Mouse (Mus musculus): ENCODE measurements around the gene Pde1b. TPM values are rescaled to one million over a fixed set of nuclear protein-coding genes. Genes with fewer than 3 reads are reported as not detected.

Gene Pde1b
- polyA plus RNA-seq, 1 experiment from 2014 or later, result 91.9 TPM

DNA sequence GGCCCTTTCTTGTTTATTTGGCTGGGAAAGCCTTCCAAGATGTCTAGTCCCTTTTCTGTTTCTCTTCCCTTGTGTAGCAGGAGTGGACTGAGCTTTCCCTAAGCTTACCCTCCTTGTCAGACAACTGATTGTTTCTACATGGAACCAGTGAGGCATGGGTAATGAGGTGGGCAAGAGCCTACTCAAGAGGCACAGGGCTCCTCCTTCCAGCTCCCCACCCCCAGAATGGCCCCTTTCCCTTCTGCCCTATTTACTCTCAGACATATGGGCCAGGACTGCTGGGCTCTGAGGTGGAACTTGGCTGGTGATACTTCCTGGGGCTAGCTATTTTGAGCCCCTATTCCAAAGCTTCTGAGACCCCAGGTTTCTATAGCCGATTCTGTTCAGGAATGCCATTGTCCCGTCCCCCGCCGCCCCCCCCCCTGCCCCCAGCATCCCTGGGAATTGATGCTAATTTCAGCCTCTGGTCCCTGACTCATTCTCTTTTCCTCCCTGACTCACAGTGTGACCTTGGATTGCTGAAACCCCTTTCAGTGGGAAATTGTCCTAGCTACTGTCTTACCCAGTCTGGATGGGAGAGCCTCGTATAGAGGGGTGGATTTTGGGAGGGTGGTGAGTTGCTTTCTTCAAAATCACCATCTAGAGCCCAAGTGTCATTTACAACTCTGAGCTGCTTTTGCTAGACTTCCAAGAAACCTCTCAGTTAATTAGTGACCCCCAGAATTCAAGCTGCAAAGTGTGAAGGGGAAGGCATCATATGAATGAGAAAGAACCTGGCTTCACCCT, 16.0 kb downstream of the Pde1b start:
- Histone ChIP-seq H3K36me3 (ENCODE audit: control insufficient read depth, insufficient read depth, low read length) (peaks cover 16% of the 10 kb centered on the region), H3K9me3 (replicated peaks; ENCODE audit: control insufficient read depth, low read length, poor library complexity, severe bottlenecking) (no peaks in the 10 kb centered on the region), H3K4me1 (ENCODE audit: control insufficient read depth, insufficient read depth, low read length) (peaks cover 60% of the 10 kb centered on the region), H3K27me3 (ENCODE audit: control insufficient read depth, insufficient read depth, low read depth, low read length) (no peaks in the 10 kb centered on the region), H3K9ac (ENCODE audit: low read depth, low read length) (no peak overlapping the region), H3K4me2 (ENCODE audit: low read length) (peak overlapping the region; percentile 18), H3K4me3 (ENCODE audit: low read depth, low read length) (no peak overlapping the region), H3K27ac (ENCODE audit: low read length) (peak overlapping the region; percentile 86)
- peak; percentile 53 for ATAC-seq
- WGBS, result 0% methylated on average over 5 of the region's 5 CpGs

DNA sequence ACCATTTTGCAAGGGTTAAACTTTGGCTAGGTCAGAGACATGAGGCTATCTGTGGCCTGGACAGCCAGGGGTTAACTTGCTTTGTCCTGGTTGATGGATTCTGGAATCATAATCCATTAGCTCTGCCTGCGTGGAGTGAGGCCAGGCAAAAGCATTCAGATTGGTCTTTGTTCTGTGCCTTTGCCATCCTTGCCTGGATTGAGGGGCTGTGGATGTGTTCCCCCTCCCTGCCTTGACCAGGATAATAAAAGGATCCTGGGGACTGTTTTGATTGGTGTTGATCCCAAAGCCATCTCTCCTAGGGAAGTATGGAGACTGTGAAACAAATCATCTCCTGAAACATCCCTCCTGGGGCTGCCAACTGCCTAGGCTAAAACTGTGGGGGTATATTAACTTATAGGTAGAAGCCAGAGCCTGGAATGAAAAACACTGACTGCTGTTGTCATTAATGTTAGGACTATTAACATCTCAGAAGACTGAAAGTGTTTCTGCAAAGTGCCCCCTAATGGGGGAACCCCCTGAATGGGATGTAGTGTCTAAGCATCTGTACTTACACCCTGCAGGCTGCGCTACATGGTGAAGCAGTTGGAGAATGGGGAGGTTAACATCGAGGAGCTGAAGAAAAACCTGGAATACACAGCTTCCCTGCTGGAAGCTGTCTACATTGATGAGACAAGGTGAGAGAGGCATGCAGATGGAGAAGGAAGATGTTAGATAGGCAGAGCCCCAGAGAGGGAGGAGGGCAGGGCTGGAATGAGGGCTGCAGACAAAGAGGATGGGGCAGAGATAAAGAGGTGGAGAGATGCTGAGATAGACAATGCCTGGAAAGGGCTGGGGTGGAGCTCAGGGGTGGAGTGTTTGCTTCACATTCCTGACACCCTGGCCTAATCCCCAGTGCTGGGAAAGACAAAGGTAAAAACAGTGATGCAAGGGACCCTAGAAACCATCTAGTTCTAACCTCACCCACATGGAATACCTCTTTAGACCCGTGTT, 16.8 kb downstream of the Pde1b start:
- Histone ChIP-seq H3K27me3 (ENCODE audit: control insufficient read depth, insufficient read depth, low read depth, low read length) (no peaks in the 10 kb centered on the region), H3K9ac (ENCODE audit: low read depth, low read length) (peak overlapping the region; percentile 23; the same call in 1 of the 2 replicates), H3K9me3 (replicated peaks; ENCODE audit: control insufficient read depth, low read length, poor library complexity, severe bottlenecking) (no peaks in the 10 kb centered on the region), H3K4me2 (ENCODE audit: low read length) (peak overlapping the region; percentile 18), H3K36me3 (ENCODE audit: control insufficient read depth, insufficient read depth, low read length) (peaks cover 22% of the 10 kb centered on the region), H3K4me3 (ENCODE audit: low read depth, low read length) (no peak overlapping the region), H3K27ac (ENCODE audit: low read length) (peak overlapping the region; percentile 86), H3K4me1 (ENCODE audit: control insufficient read depth, insufficient read depth, low read length) (peaks cover 56% of the 10 kb centered on the region)
- WGBS, result 6% methylated on average over 4 of the region's 4 CpGs
- peak; percentile 61 for ATAC-seq

DNA sequence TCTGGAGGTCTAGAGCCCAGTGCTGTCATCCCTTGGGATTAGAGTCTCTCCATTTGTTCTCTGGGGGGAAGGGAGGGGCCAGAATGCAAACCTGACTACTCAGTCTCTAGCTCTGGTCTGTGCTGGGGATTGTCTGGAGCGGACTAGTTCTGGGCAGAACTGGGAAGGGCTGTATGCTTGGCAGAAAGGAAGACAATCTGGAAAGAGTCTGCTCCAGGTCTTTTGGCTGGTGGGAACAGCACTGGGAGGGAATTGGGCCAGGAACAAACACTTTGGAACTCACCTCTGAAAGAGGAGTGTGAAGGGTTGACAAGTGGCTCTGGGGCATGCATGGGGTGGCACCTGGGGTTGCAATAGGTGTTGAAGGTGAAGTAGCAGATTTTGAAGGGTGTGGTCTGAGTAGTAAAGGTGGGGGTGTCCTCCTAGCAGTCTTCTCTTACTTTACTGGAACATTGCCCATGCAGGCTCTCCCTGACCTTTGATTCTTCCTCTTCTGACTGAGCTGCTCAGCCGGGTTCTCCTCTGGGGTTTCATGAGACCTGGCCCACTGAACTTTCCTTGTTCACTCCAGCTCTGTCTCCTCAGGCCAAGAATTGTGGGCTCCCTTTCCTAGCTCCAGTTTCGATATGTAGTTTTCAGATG, 19.7 kb downstream of the Pde1b start:
- Histone ChIP-seq H3K36me3 (ENCODE audit: control insufficient read depth, insufficient read depth, low read length) (peaks cover 26% of the 10 kb centered on the region), H3K4me2 (ENCODE audit: low read length) (no peak overlapping the region)
- WGBS, result 56% methylated on average over 3 of the region's 3 CpGs

DNA sequence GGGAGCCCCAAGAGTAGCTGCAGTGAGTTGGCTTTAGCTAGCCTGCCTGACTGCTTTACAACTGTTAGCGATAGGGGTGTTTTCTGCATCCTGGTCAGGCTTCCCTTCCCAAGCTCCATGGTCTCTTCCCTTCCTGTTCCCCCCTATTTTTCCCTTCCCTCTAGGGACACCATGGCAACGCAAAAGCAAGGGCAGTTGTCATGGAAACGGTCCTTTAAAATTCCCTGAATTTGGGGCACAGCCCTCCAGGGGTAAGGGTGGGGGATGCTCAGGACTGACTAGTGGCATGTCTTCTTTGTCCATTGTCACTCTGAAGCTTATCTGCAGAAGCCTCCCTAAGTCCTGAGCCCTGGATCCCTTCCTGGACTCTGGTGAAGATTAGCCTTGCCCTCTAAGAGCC, 20.3 kb downstream of the Pde1b start:
- Histone ChIP-seq H3K4me1 (ENCODE audit: control insufficient read depth, insufficient read depth, low read length) (peaks cover 34% of the 10 kb centered on the region), H3K4me2 (ENCODE audit: low read length) (no peak overlapping the region), H3K9ac (ENCODE audit: low read depth, low read length) (no peak overlapping the region), H3K27ac (ENCODE audit: low read length) (peak overlapping the region; percentile 61; the same call in 1 of the 2 replicates), H3K27me3 (ENCODE audit: control insufficient read depth, insufficient read depth, low read depth, low read length) (no peaks in the 10 kb centered on the region), H3K36me3 (ENCODE audit: control insufficient read depth, insufficient read depth, low read length) (peaks cover 26% of the 10 kb centered on the region), H3K9me3 (replicated peaks; ENCODE audit: control insufficient read depth, low read length, poor library complexity, severe bottlenecking) (no peaks in the 10 kb centered on the region), H3K4me3 (ENCODE audit: low read depth, low read length) (no peak overlapping the region)
- no peak for ATAC-seq
- 21% methylated on average over 3 of the region's 3 CpGs for WGBS

More for the DNA sequence above, 19.7 kb downstream of the Pde1b start:
- H3K9ac ChIP-seq (ENCODE audit: low read depth, low read length), result no peak overlapping the region
- H3K4me1 ChIP-seq (ENCODE audit: control insufficient read depth, insufficient read depth, low read length), result peaks cover 38% of the 10 kb centered on the region
- H3K27ac ChIP-seq (ENCODE audit: low read length), result peak overlapping the region; percentile 61
- H3K27me3 ChIP-seq (ENCODE audit: control insufficient read depth, insufficient read depth, low read depth, low read length), result no peaks in the 10 kb centered on the region
- ATAC-seq, result no peak
- no peaks in the 10 kb centered on the region for H3K9me3 ChIP-seq (replicated peaks; ENCODE audit: control insufficient read depth, low read length, poor library complexity, severe bottlenecking)
- H3K4me3 ChIP-seq (ENCODE audit: low read depth, low read length), result no peak overlapping the region

DNA sequence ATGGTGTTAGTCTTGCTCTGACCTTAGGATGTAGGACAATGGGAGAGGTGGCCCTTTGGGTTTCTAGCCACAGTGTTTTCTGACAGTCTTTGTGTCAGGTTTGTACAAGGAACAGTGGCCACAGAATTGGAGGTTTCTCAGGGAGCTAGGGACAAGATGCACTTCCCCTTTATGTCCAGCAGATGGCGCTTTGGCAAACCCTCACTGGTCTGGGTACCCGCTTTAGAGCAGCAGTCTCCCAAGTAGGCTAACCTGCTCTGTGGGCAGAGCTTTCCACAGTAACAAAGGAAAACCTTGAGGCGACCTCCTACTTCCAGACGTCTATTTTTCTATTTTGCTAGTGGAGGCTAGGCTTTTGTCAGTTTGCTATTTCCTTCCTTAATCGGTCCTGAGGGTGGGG, 27.5 kb downstream of the Pde1b start:
- Histone ChIP-seq H3K27ac (ENCODE audit: low read length) (peak overlapping the region; percentile 63), H3K4me3 (ENCODE audit: low read depth, low read length) (no peak overlapping the region), H3K4me2 (ENCODE audit: low read length) (no peak overlapping the region), H3K9me3 (replicated peaks; ENCODE audit: control insufficient read depth, low read length, poor library complexity, severe bottlenecking) (no peaks in the 10 kb centered on the region), H3K36me3 (ENCODE audit: control insufficient read depth, insufficient read depth, low read length) (peaks cover 9% of the 10 kb centered on the region), H3K9ac (ENCODE audit: low read depth, low read length) (0 out of 2 replicates have a peak overlapping the region, but pooled peaks have one; percentile 20), H3K4me1 (ENCODE audit: control insufficient read depth, insufficient read depth, low read length) (peaks cover 15% of the 10 kb centered on the region), H3K27me3 (ENCODE audit: control insufficient read depth, insufficient read depth, low read depth, low read length) (no peaks in the 10 kb centered on the region)
- ATAC-seq, result peak; percentile 77
- 5% methylated on average over 5 of the region's 5 CpGs for WGBS

DNA sequence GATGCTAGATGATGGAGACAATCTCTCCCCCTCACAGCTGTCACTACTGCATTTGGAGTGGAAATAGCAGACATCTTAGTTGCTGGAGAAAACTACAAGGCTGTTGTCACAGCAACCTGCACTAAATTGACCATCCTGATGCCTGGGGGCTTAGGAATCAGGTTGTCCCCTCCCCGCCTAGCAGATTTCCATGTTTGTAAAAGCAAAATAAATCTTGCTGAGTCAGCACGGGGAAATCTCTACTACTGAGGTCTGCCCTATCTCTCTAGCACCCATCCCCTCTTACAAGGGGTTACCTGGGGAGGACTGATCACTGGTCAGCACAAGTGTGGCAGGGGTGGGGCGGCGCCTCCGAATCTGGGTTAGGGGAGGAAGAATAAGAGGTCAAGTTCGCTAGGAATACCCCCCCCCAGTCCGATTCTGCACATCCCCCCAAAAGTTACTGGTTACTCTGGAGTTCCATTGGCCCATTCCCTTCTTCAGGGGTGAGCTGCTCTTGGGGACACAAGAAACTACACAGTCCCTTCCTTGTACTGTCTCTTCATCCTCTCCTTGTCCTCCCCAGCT, 31.3 kb downstream of the Pde1b start:
- no peak overlapping the region for H3K4me2 ChIP-seq (ENCODE audit: low read length)
- no peak overlapping the region for H3K27ac ChIP-seq (ENCODE audit: low read length)
- no peaks in the 10 kb centered on the region for H3K9me3 ChIP-seq (replicated peaks; ENCODE audit: control insufficient read depth, low read length, poor library complexity, severe bottlenecking)
- H3K27me3 ChIP-seq (ENCODE audit: control insufficient read depth, insufficient read depth, low read depth, low read length), result no peaks in the 10 kb centered on the region
- H3K4me3 ChIP-seq (ENCODE audit: low read depth, low read length), result no peak overlapping the region
- ATAC-seq, result no peak
- peaks cover 34% of the 10 kb centered on the region for H3K4me1 ChIP-seq (ENCODE audit: control insufficient read depth, insufficient read depth, low read length)
- H3K9ac ChIP-seq (ENCODE audit: low read depth, low read length), result no peak overlapping the region
- 83% methylated on average over 7 of the region's 7 CpGs for WGBS
- H3K36me3 ChIP-seq (ENCODE audit: control insufficient read depth, insufficient read depth, low read length), result no peaks in the 10 kb centered on the region

DNA sequence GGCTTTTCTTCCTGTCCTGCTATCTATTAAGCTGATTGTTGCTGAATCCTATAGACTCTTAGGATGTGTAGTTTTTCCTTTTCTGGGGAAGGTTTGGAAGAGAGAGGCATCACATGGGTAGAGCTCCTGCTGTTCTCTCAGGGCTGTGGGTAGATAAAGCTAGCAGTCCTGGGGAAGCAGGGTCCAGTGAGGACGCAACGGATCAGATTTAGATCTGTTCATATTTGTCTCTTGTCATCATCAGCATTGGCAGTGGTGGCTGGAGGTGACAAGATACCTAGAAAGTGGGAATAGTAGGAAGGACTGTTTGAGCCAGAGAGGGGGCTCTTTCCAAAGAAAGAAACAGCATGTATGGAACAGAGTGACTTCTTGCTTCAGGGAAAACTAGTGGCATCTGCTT, 32.2 kb downstream of the Pde1b start:
- Histone ChIP-seq H3K27me3 (ENCODE audit: control insufficient read depth, insufficient read depth, low read depth, low read length) (no peaks in the 10 kb centered on the region), H3K9ac (ENCODE audit: low read depth, low read length) (no peak overlapping the region), H3K4me3 (ENCODE audit: low read depth, low read length) (no peak overlapping the region), H3K27ac (ENCODE audit: low read length) (no peak overlapping the region), H3K4me2 (ENCODE audit: low read length) (no peak overlapping the region), H3K9me3 (replicated peaks; ENCODE audit: control insufficient read depth, low read length, poor library complexity, severe bottlenecking) (no peaks in the 10 kb centered on the region), H3K36me3 (ENCODE audit: control insufficient read depth, insufficient read depth, low read length) (no peaks in the 10 kb centered on the region), H3K4me1 (ENCODE audit: control insufficient read depth, insufficient read depth, low read length) (peaks cover 34% of the 10 kb centered on the region)
- WGBS, result 75% methylated on average over 2 of the region's 2 CpGs
- ATAC-seq, result no peak

DNA sequence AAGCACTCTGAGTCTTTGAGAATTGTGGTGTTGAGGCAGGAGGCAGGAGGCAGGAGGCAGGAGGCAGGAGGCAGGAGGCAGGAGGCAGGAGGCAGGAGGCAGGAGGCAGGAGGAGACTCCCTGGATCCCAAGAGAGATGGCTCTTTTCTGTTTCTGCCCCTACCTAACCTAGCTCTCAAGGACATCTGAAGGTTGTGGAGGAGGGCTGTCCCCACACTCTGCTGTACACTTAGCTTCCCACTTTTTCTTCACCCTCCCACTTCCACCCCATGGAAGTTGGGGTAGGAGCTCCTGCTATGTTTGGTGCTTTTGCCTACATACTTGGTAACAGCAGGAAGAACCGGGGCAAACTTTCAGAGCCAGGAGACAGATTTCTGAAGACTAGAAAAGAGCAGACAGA, 33.0 kb downstream of the Pde1b start:
- ATAC-seq, result no peak
- Histone ChIP-seq H3K27ac (ENCODE audit: low read length) (no peak overlapping the region), H3K9ac (ENCODE audit: low read depth, low read length) (no peak overlapping the region; the same call in 1 of the 2 replicates), H3K4me3 (ENCODE audit: low read depth, low read length) (no peak overlapping the region), H3K36me3 (ENCODE audit: control insufficient read depth, insufficient read depth, low read length) (no peaks in the 10 kb centered on the region), H3K4me1 (ENCODE audit: control insufficient read depth, insufficient read depth, low read length) (peaks cover 30% of the 10 kb centered on the region), H3K27me3 (ENCODE audit: control insufficient read depth, insufficient read depth, low read depth, low read length) (no peaks in the 10 kb centered on the region), H3K4me2 (ENCODE audit: low read length) (peak overlapping the region; percentile 24; the same call in 1 of the 2 replicates), H3K9me3 (replicated peaks; ENCODE audit: control insufficient read depth, low read length, poor library complexity, severe bottlenecking) (no peaks in the 10 kb centered on the region)
- 56% methylated on average over 1 of the region's 1 CpGs for WGBS

All from midbrain, embryonic 16.5 days (tissue).